Mouse (Mus musculus) A20 (cell line): ENCODE results near the gene Cacna2d1.

Source experiments
- DNase-seq: peaks from one replicate; pipeline ENCODE4 v3.0.0-alpha.2; 2011; ENCODE audit warnings: low read depth, low spot score

Cacna2d1 gene

GRCm38 (mm10) chr5:15934376-15935233, at the start of gene Cacna2d1:
Gene Cacna2d1 (plus strand): TSS chr5:15934691.
- no peak for DNase-seq

- no peak for DNase-seq
These were observed 39.4 kb upstream of the Cacna2d1 start for GRCm38 (mm10) chr5:15895098-15895497.

- DNase-seq: no peak
These were observed 37.8 kb upstream of the Cacna2d1 start for GRCm38 (mm10) chr5:15896706-15897105.

GRCm38 (mm10) chr5:15906446-15906845, 28.0 kb upstream of the Cacna2d1 start:
- DNase-seq: no peak

- DNase-seq: no peak
These were observed 19.6 kb upstream of the Cacna2d1 start for GRCm38 (mm10) chr5:15914931-15915330.

GRCm38 (mm10) chr5:15928506-15928905, 6.0 kb upstream of the Cacna2d1 start:
- no peak for DNase-seq

GRCm38 (mm10) chr5:15933017-15933416, 1.5 kb upstream of the Cacna2d1 start:
- no peak for DNase-seq

- no peak for DNase-seq
These were observed 713 bp upstream of the Cacna2d1 start for GRCm38 (mm10) chr5:15933581-15934375.

- DNase-seq: no peak
These were observed 790 bp downstream of the Cacna2d1 start for GRCm38 (mm10) chr5:15935234-15935728.

- DNase-seq: no peak
These were observed 1.6 kb downstream of the Cacna2d1 start for GRCm38 (mm10) chr5:15935831-15936710.

GRCm38 (mm10) chr5:15941191-15941725, 6.8 kb downstream of the Cacna2d1 start:
- no peak for DNase-seq

GRCm38 (mm10) chr5:15942051-15942450, 7.6 kb downstream of the Cacna2d1 start:
- DNase-seq: no peak

GRCm38 (mm10) chr5:15948290-15949037, 14.0 kb downstream of the Cacna2d1 start:
- no peak for DNase-seq

GRCm38 (mm10) chr5:15959760-15960159, 25.3 kb downstream of the Cacna2d1 start:
- DNase-seq: no peak

GRCm38 (mm10) chr5:15961866-15962265, 27.4 kb downstream of the Cacna2d1 start:
- DNase-seq: no peak

- no peak for DNase-seq
These were observed 32.4 kb downstream of the Cacna2d1 start for GRCm38 (mm10) chr5:15966888-15967287.

GRCm38 (mm10) chr5:15971821-15972220, 37.3 kb downstream of the Cacna2d1 start:
- DNase-seq: no peak

GRCm38 (mm10) chr5:15972351-15972750, 37.9 kb downstream of the Cacna2d1 start:
- DNase-seq: no peak

- no peak for DNase-seq
These were observed 40.2 kb downstream of the Cacna2d1 start for GRCm38 (mm10) chr5:15974652-15975051.

- no peak for DNase-seq
These were observed 44.7 kb downstream of the Cacna2d1 start for GRCm38 (mm10) chr5:15979225-15979624.
